Mouse (Mus musculus): ENCODE results near the gene Ror1.

- TF ChIP-seq POLR2A (IDR thresholded peaks at IDR 0.05; ENCODE audit: borderline replicate concordance, extremely low read depth, low read depth, low read length), result no peak
- TF ChIP-seq CTCF (IDR thresholded peaks at IDR 0.05; ENCODE audit: insufficient read depth, low read length), result no peak
These were observed 278.2 kb downstream of the Ror1 start for GRCm38 (mm10) chr4:100373780-100374179.

All from lung, adult 2 months (tissue).